Mouse (Mus musculus) embryonic facial prominence, embryonic 15.5 days (tissue): Measurements from ENCODE around the gene Actr3b. TPM values are rescaled to one million over a fixed set of nuclear protein-coding genes. Genes with fewer than 3 reads are reported as not detected.

ENCODE experiments used
- polyA plus RNA-seq: library from polyadenylated mRNA; unstranded; fragments of >200 nt; fragmentation: Nextera tagmentation; extraction: Ambion mirVana; gene quantifications from 2 replicates; pipeline ENCODE4 v1.2.1, GENCODE M21; 2015

Gene Actr3b
- polyA plus RNA-seq, 1 experiment from 2014 or later: 7.0 TPM

Other genes with a start within 250 kb of the Actr3b start
- gene Cct8l1, start 243.9 kb upstream of the Actr3b start, polyA plus RNA-seq: not detected in 2 replicates
- gene Xrcc2, start 54.2 kb upstream of the Actr3b start, polyA plus RNA-seq: 8.5 and 10.3 TPM in 2 replicates
- 0.16 and 0.23 TPM in 2 replicates for gene Gm21663, start 182.4 kb downstream of the Actr3b start, polyA plus RNA-seq
- 0.09 and 0.20 TPM in 2 replicates for gene Gm21671, start 194.4 kb downstream of the Actr3b start, polyA plus RNA-seq
- gene Gm21680, start 212.7 kb downstream of the Actr3b start, polyA plus RNA-seq: 0.17 and 0.20 TPM in 2 replicates
- gene Gm21698, start 228.7 kb downstream of the Actr3b start, polyA plus RNA-seq: 0.25 and 0.29 TPM in 2 replicates
- 0.21 and 0.26 TPM in 2 replicates for gene Gm1979, start 244.8 kb downstream of the Actr3b start, polyA plus RNA-seq